Mouse (Mus musculus) heart, postnatal 4 days (tissue): ENCODE results near the gene Utp4. TPM values are rescaled to one million over a fixed set of nuclear protein-coding genes. Genes with fewer than 3 reads are reported as not detected.
"Not testable (repeated sequence)": the region's sequence is repeated elsewhere in the genome, so short reads cannot be mapped to it uniquely, and the experiment has no call there.

Source experiments
- DNase-seq: peaks from one replicate; pipeline ENCODE4 v3.0.0; 2021
- total RNA-seq, 2 experiments: library from RNA; stranded (reverse); gene quantifications; 2 replicates each; pipeline ENCODE4 v1.2.3; 2021

The Utp4 gene
- total RNA-seq, 2 experiments from 2014 or later, result 25.1 to 30.1 TPM

DNA sequence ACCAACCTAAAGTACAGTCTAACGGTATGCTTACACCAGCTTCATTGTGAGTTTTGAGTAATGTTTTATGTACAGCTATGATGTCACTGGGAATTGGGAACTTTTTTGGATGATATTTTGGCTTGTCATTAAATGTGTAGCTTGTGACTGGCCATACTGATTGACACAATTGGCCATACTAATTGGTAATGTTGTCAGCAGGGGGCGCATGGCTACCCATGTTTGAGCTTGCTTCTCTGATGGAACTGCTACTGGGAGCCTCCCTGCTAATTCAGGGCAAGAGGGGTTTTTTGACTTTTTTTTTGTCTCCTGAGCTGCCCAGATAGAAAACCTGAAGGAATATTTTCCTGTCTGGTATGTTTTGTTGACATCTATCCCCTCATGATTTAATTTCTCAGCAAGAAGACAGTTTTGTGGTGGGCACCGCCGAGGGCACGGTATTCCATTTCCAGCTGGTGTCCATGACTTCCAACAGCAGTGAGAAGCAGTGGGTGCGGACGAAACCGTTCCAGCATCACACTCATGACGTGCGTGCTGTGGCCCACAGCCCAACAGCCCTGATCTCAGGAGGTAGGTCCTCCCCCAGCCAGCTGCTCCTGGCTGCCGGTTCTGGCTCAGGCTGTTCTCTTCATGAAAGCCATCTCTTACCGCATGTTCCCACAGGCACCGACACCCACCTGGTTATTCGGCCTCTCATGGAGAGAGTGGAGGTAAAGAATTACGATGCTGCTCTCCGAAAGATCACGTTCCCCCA lies 12.5 kb downstream of the Utp4 start:
- peak; percentile 82 for DNase-seq

DNA sequence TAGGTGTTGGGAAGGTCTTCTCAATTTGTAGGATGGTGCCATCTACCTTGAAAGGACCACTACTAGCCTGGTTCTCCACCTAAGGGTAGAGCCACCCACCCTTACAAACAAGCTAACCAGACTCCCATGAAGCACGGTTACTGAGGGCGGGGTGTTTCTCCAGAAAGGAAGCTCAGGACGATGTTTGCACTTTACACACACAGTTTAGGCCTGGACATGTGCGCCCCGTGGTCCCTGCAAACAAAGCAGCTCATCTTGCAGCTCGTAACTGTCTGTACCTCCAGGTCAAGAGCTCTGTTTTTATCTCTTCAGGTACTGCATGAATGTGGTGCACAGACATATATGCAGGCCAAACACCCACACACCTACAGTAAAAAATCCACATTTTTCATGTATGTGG lies 13.2 kb downstream of the Utp4 start:
- DNase-seq, result no peak

DNA sequence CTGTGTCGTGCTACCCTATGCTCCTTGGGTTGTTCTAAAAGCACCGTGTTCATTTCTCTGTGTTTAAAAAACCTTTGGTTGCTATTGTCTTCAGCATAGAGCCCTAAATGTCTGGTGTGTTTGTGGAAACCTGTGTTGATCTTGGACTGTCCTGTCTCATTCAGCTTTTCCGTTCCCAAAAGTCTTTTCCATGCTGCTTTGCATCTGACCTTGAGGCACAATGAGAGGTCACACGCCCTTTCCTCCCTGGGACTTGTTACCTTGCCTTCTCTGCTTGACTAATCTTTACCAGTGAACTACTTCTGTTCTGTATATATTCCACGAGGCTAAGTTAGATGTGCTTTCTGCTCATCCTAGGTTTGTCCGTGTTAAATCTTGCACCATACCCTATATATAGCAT lies 14.0 kb downstream of the Utp4 start:
- DNase-seq, result no peak

DNA sequence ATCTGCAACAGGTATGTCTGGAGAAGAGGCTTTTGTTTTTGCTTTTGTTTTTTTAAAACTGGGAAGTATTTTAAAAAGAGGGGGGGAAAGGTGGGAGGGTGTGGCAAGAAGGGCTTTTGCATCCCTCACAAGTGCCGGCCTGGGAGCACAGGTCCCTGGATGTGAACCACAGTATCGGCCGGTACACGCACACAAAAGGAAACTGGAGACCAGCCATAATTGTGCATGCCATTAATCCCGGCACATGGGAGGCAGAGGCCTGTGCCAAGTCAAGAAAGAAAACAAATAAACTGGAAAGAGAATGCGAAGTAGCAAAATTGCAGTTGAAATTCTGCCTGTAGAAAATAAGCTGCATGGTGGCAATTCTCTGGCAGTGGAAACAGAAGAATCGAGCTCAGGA lies 14.9 kb downstream of the Utp4 start:
- no peak for DNase-seq

DNA sequence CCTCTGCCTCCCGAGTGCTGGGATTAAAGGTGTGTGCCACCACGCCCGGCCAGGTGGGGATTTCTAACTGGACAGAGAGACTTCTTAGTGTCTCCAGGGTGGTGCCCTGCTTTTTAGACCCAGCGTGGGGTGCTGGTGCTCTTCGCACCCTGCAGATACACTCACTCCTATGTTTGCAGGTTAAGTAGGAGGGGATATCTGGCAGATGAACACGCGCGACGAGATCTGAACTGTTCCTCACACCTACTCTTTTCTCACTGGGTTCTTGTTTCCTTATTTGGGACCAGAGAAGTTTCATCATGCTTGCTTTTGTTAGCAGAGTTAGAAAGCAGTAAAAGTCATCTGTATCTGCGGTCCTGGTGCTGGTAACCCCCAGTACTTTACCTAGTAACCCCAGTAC lies 20.2 kb downstream of the Utp4 start:
- no peak for DNase-seq

DNA sequence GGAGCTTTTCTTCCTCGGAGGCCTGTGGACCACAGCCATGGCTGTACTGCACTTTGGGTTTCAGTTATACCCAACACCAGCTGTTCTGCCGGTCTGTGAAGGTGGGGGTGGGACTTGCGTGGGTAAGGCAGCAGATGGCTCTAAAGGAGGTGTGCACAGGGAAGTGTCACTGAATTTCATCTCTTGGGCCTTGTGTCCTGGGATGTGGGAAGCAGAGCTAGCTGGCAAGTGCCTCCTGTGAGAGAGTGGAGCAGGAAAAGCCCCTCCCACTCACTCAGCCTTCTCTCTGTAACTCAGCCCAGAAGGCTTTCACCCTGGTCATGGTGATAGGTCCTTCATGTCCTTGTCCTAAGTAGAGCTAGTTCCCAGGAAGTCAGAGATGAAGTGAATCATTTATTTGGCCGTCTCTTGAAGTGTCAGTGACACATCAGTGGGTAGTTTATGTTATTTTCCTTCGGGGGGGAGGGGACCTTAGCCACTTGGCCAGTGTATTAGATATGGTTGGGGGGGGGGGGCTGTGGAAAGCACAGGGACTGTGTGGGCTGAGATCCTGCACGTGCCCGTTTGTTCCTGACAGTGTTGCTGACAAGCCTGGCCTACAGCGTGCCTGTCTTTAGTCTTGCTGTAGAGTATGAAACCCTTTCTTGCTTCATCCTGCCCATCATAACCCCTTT lies 26.4 kb downstream of the Utp4 start:
- no peak for DNase-seq

GRCm38 (mm10) chr8:106920395-106920741 lies 26.9 kb downstream of the Utp4 start:
- DNase-seq, result no peak

DNA sequence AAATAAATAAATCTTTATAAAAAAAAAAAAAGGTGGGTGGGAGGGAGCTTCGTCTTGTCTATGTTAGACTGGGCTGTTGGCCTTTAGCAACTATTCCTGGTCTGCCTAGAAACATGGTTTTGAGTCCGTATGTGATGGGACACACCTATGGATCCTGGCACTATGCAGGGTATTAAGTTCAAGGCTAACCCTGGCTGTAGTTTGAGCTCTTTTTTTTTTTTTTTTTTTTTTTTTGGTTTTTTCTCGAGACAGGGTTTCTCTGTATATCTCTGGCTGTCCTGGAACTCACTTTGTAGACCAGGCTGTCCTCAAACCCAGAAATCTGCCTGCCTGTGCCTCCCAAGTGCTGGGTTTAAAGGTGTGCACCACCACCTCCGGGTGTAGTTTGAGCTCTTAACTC lies 30.6 kb downstream of the Utp4 start:
- DNase-seq, result no peak

- DNase-seq, result peak; percentile 54
Measured at GRCm38 (mm10) chr8:106924904-106925349, 31.5 kb downstream of the Utp4 start.

DNA sequence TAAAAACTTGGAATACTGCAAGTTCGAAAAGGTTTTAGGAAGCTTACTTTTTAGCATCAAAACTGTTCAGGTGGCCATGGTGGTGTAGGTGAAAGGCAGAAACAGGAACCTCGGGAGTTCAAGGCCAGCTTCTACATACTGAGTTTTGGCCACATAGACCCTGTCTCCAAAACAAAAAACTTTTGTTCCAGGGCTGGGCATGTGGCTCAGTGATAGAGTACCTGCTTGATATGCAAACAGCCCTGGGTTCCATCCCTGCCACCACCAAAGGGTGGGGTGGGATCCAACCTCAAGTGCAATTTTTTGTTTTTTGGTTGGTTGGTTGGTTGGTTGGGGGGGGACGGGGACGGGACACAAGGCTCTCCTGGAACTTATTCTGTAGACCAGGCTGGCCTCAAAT lies 32.0 kb downstream of the Utp4 start:
- DNase-seq, result no peak

- no peak for DNase-seq
Measured at GRCm38 (mm10) chr8:106927247-106927646, 33.8 kb downstream of the Utp4 start.

DNA sequence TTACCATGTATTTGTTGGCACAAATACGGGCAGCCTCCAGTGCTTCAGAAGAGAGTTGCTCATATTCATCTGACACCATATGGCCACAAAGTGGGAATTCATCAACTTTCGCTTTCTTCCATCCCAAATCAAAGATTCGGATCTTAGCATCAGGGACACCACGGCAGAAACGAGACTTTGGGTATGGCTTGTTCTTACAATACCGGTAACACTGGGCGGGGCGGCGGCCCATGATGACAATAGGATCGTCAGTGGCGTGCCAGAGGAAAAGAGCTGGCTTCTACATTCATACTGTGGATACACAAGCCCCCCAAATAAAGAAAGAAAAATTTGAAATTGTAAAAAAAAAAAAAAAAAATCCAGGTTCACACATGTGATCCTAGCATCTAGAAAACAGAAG lies 34.7 kb downstream of the Utp4 start:
- not testable (repeated sequence) for DNase-seq

DNA sequence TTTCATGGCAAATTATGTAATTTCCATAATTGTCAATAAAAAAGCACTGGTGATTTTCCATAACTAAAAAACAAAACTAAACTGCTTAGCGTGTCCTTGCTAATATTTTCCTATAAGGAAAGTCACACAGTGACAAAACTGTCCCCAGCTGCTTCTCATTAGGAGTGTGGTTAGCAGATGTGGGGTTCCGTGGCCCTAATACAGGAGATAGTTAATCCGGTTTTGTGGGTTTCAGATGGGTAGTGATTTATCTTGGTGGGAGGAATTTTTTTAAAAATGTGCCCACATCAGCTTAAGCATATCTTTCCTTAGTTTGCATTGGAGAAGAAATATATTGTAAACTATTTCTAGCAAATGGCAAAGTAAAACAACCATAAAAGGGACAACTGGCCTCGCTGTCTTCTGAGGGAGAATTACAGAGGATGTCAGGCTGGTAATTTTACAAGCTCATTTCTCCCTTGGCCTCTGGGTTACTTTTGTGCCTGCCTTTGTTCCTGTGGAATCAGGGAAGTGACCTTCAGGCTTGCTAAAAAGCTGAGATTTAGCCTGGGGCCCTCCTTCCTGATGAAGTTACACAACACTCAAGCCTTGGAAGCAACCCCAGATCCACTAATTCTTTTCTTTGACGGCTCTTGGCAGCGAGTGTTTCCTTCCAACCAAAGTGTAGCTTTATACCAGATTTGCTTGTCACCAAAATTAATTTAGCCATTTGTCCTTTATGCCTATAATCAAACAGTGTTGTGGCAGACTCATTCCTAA lies 35.9 kb downstream of the Utp4 start:
- DNase-seq, result peak; percentile 57

- no peak for DNase-seq
Measured at GRCm38 (mm10) chr8:106929921-106930320, 36.5 kb downstream of the Utp4 start.

DNA sequence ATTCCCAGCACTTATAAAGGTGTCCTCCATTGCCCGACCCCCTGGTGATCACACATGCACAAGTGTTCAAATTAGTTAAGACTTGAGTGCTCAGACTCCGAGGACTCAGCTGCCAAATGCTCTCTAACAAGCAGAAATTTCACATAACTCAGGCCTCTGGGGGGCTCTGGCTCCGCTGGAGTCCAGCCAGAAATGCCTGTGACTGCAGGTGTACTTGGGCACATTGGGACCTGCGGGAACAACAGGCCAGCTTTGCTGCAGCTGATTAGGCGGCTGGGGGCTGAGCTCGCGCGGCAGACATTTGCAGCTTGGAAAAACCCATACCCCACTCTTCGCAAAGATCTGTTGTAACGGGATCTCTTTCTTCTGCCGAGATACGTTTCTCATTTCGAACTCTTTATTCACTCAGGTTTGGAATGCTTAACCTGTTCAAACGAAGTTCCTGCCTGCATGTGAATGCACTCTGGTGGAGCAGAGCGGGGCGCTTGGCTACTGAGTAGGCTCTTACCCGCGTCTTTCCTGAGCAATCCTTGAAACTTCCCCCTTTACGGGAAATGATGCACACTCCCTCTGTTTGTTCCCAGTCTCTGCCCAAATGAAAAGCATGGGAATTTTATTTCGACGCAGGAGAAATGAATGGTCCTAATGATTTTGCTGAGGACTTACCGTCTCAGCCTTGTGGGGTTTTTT lies 39.1 kb downstream of the Utp4 start:
- DNase-seq, result peak; percentile 45

DNA sequence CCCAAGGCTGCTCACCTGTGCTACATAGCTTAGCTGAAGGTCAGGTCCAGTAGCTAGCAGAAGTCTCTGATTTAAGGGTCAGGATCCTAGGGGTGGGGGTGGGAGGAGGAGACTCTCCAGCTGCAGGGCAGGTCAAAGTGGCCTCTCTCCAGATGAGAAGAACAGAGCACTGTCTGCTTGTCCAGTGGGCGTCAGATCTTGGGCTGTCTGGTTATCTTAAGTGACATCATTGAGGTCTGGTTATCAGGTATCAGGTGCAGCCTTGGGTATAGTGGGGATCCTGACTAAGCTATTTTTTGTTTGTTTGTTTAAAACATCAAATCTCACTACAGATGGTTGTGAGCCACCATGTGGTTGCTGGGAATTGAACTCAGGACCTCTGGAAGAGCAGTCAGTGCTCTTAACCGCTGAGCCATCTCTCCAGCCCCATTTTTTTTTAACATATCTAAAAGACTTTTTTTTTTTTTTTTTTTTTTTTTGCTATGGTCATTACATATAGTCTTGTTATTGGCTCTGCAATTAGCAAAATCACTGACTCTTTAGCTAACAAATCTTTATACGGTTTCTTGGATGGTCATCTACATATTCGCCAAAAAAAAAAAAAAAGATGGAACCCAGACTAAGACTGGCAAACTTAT lies 40.2 kb downstream of the Utp4 start:
- no peak for DNase-seq

DNA sequence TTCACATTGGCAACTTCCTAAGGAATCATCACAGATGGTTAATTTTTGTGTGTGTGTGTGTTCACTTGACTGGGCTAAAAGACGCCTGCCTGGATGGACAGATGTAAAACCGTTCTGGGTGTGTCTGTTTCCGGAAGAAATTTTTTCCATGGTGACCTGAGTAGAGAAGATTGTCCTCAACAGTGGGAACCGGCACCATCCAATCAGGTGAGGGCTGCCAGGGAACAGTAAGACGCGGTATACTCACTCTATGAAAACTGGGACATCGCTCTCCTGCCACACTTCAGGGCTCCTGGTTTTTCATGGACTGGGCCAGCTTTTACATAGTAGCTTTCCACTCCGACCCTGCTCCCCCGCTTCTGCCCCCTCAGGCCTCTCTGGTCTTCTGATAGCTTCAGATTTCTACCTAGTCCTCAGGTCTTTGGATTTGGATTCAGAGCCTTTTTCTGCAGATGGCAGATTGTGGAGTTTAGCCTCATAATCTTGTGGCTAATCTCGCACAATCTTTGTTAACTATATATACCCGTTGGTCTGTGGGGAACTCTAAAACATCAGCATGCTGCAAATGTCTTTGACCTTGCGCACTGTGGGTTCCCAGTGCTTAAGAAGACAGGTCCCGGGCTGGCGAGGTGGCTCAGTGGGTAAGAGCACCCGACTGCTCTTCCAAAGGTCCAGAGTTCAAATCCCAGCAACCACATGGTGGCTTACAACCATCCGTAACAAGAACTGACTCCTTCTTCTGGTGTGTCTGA lies 41.0 kb downstream of the Utp4 start:
- no peak for DNase-seq

DNA sequence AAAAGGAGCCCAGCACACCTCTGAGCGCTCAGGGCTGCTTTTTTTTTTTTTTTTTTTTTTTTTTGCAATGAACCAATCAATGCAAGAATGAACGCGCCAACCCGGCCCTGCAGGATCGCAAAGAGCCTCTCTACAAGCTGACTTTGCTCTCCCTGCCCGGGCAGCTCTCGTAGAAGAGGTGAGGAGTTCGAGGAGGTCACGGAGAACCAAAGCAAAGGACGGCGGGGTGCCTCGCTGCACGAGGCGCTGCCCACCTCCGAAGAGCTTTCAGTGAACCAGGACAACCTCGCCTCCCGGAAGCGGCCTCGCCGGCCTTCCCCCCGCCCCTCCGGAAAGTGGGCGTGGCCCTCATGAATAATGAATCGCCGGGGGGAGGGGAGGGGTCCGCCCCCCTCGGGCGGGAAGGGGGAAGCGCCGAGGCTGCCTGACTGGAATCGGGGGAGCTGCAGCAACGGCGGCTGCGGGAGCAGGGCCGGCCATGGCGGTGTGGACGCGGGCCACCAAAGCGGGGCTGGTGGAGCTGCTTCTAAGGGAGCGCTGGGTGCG lies 42.0 kb downstream of the Utp4 start, which contains the start of gene Sntb2:
Gene Sntb2, plus strand, starts transcription at position 427 of the 546 bp plus-strand sequence.
- peak; percentile 96 for DNase-seq

DNA sequence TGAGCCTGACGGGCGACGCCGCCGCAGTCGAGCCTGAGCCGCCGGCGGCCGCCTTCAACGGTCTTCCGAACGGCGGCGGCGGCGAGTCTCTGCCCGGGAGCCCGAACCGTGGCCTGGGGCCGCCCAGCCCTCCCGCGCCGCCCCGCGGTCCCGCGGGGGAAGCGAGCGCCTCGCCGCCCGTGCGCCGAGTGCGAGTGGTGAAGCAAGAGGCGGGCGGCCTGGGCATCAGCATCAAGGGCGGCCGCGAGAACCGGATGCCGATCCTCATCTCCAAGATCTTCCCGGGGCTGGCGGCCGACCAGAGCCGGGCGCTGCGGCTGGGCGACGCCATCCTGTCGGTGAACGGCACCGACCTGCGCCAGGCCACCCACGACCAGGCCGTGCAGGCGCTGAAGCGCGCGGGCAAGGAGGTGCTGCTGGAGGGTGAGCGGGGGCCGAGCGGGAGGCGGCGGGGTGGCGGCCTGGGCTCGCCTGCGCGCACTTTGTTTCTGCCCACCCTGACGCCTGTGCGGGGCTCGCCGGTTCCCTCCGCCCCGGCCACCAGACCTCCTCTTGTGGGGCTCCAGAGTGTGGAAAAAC lies 42.6 kb downstream of the Utp4 start:
- DNase-seq, result peak; percentile 62

- peak; percentile 51 for DNase-seq
Measured at GRCm38 (mm10) chr8:106936478-106937051, 43.1 kb downstream of the Utp4 start.
